Mouse (Mus musculus): ENCODE results near the gene Reep3. TPM values are rescaled to one million over a fixed set of nuclear protein-coding genes. Genes with fewer than 3 reads are reported as not detected.

The Reep3 gene
- 26.5 and 34.8 TPM in 2 replicates for polyA plus RNA-seq (2012; rRNA removed)

- DNase-seq (ENCODE audit: low read depth): peak; percentile 80
- TF ChIP-seq POLR2A (IDR thresholded peaks at IDR 0.05; ENCODE audit: borderline replicate concordance, extremely low read depth, insufficient read depth, insufficient read length, poor library complexity, severe bottlenecking) (0 out of 2 replicates have a peak, but pooled peaks have one; percentile 8), CTCF (IDR thresholded peaks at IDR 0.05; ENCODE audit: borderline replicate concordance, extremely low read depth, insufficient read depth, insufficient read length) (no peak)
Measured at GRCm38 (mm10) chr10:67096621-67097436, at the start of gene Reep3. Gene Reep3 (minus strand): TSS chr10:67096945.

- DNase-seq (ENCODE audit: low read depth): no peak
Measured at GRCm38 (mm10) chr10:67145623-67146022, 48.9 kb upstream of the Reep3 start.

DNA sequence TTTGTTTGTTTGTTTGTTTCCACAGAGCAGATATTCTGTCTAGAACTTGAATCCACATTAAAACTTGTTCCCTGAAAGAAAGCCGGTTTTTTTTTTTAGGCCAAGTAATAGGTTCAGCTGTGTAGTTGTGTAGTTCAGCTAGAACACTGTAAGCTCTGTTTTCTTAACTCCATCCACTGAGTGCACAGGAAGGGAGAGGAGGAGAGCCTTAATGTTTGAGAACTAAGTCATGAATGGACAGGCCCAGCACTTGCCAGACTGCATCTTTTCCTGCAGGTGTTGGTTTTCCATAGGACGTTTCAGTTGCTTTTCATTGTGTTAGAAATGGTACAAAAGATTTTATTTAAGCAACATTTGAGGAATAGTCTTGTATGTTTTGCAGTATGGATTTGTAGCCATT, 47.5 kb upstream of the Reep3 start:
- DNase-seq (ENCODE audit: low read depth): peak; percentile 23
- TF ChIP-seq CTCF (IDR thresholded peaks at IDR 0.05; ENCODE audit: borderline replicate concordance, extremely low read depth, insufficient read depth, insufficient read length) (no peak), POLR2A (IDR thresholded peaks at IDR 0.05; ENCODE audit: borderline replicate concordance, extremely low read depth, insufficient read depth, insufficient read length, poor library complexity, severe bottlenecking) (no peak)

More at GRCm38 (mm10) chr10:67145623-67146022, 48.9 kb upstream of the Reep3 start:
- TF ChIP-seq CTCF (IDR thresholded peaks at IDR 0.05; ENCODE audit: borderline replicate concordance, extremely low read depth, insufficient read depth, insufficient read length) (no peak), POLR2A (IDR thresholded peaks at IDR 0.05; ENCODE audit: borderline replicate concordance, extremely low read depth, insufficient read depth, insufficient read length, poor library complexity, severe bottlenecking) (no peak)

GRCm38 (mm10) chr10:67143661-67144060, 46.9 kb upstream of the Reep3 start:
- DNase-seq (ENCODE audit: low read depth): peak; percentile 35
- no peak for TF ChIP-seq POLR2A (IDR thresholded peaks at IDR 0.05; ENCODE audit: borderline replicate concordance, extremely low read depth, insufficient read depth, insufficient read length, poor library complexity, severe bottlenecking)
- TF ChIP-seq CTCF (IDR thresholded peaks at IDR 0.05; ENCODE audit: borderline replicate concordance, extremely low read depth, insufficient read depth, insufficient read length): no peak

GRCm38 (mm10) chr10:67137437-67137836, 40.7 kb upstream of the Reep3 start:
- TF ChIP-seq POLR2A (IDR thresholded peaks at IDR 0.05; ENCODE audit: borderline replicate concordance, extremely low read depth, insufficient read depth, insufficient read length, poor library complexity, severe bottlenecking): no peak
- no peak for DNase-seq (ENCODE audit: low read depth)

GRCm38 (mm10) chr10:67134322-67134721, 37.6 kb upstream of the Reep3 start:
- no peak for DNase-seq (ENCODE audit: low read depth)
- TF ChIP-seq POLR2A (IDR thresholded peaks at IDR 0.05; ENCODE audit: borderline replicate concordance, extremely low read depth, insufficient read depth, insufficient read length, poor library complexity, severe bottlenecking): no peak
- TF ChIP-seq CTCF (IDR thresholded peaks at IDR 0.05; ENCODE audit: borderline replicate concordance, extremely low read depth, insufficient read depth, insufficient read length): peak; percentile 15; the same call in 1 of the 2 replicates

DNA sequence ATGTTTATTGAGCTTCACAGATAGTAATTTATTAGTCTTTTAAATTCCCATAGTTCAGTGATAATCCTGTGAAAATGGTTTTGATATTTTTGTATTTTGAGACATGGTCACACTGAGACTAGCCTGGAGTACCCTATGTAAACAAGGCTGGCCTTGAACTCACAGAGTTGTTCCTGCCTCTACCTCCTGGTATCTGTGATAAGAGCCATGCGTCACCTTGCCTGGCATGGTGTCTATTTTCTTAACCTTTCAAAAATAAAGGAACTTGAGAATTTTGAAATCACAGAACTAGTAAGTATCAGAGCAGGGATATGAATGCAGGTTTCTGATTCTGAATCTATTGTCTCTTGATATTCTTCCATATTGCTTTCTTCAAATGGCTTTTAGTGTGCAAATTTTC, 35.0 kb upstream of the Reep3 start:
- no peak for DNase-seq (ENCODE audit: low read depth)
- TF ChIP-seq POLR2A (IDR thresholded peaks at IDR 0.05; ENCODE audit: borderline replicate concordance, extremely low read depth, insufficient read depth, insufficient read length, poor library complexity, severe bottlenecking) (no peak), CTCF (IDR thresholded peaks at IDR 0.05; ENCODE audit: borderline replicate concordance, extremely low read depth, insufficient read depth, insufficient read length) (no peak)

DNA sequence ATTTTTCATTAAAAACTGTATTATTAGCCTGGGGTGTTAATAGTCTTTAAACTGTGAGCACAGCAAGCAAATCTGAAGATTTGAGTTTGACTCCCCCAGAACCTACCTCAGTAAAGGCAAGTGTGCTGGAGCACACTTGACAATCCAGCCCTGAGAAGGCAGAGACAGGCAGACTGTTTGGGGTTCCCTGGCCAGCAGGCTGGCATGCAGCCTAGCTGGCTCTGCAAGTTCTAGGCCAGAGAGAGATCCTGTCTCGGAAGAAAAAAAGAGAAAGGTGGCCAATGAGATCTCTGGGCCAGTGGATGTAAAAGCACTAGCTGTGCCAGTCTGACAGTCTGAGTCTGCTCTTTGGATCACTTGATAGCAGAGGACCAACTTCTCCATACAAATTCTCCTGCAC, 32.8 kb upstream of the Reep3 start:
- TF ChIP-seq POLR2A (IDR thresholded peaks at IDR 0.05; ENCODE audit: borderline replicate concordance, extremely low read depth, insufficient read depth, insufficient read length, poor library complexity, severe bottlenecking): no peak
- no peak for TF ChIP-seq CTCF (IDR thresholded peaks at IDR 0.05; ENCODE audit: borderline replicate concordance, extremely low read depth, insufficient read depth, insufficient read length)
- no peak for DNase-seq (ENCODE audit: low read depth)

DNA sequence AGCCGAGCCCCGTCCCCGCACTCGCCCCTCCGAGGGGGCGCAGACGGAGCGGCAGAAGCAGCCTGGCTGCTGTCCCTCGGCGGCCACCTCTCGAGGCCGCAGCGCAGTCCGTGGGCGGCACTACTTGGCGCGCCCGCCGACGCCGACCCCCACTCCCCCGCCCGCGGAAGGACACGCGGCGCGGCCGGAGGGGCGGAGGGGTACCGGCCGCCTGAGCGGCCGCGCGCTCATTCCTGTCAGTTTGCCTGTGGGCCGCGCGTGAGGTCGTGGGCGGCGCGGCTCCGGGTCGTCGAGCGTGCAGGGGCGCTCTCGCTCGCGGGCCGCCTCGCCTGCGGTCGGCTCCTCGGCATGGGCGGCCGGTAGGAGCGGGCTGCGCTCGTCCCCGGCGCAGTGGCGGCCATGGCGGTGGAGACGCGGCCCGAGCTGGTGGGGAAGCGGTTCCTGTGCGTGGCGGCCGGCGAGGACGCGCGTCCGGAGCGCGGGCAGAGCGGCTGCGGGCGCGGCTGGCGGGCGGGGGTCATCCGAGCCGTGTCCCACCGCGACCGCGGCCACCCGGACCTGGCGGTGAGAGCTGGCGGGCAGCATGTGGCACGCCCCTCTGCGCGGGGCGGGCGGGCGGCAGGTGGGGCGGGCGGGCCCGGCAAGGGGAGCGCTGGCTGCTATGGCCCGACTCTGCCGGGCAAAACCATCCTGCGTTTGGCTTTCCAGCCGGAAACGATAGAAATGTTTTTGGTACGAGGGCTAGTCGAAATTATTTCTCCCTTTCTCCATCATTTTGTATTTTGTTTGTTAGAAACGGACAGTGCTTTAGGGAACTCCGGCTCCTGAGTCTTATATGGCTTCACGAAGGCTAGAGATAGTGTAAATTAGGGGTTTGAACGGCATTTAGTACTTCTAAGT, 30.4 kb upstream of the Reep3 start:
- TF ChIP-seq CTCF (IDR thresholded peaks at IDR 0.05; ENCODE audit: borderline replicate concordance, extremely low read depth, insufficient read depth, insufficient read length) (no peak), POLR2A (IDR thresholded peaks at IDR 0.05; ENCODE audit: borderline replicate concordance, extremely low read depth, insufficient read depth, insufficient read length, poor library complexity, severe bottlenecking) (0 out of 2 replicates have a peak, but pooled peaks have one; percentile 29)
- DNase-seq (ENCODE audit: low read depth): peak; percentile 76

- no peak for TF ChIP-seq POLR2A (IDR thresholded peaks at IDR 0.05; ENCODE audit: borderline replicate concordance, extremely low read depth, insufficient read depth, insufficient read length, poor library complexity, severe bottlenecking)
- no peak for TF ChIP-seq CTCF (IDR thresholded peaks at IDR 0.05; ENCODE audit: borderline replicate concordance, extremely low read depth, insufficient read depth, insufficient read length)
- peak; percentile 91 for DNase-seq (ENCODE audit: low read depth)
Measured at GRCm38 (mm10) chr10:67126061-67126858, 29.5 kb upstream of the Reep3 start.
